Mouse (Mus musculus): ENCODE results near the gene Ddx19b. TPM values are rescaled to one million over a fixed set of nuclear protein-coding genes. Genes with fewer than 3 reads are reported as not detected.
"Not testable (repeated sequence)": the region's sequence is repeated elsewhere in the genome, so short reads cannot be mapped to it uniquely, and the experiment has no call there.

Ddx19b gene
- polyA plus RNA-seq, 1 experiment from 2014 or later, result 10.2 TPM

DNA sequence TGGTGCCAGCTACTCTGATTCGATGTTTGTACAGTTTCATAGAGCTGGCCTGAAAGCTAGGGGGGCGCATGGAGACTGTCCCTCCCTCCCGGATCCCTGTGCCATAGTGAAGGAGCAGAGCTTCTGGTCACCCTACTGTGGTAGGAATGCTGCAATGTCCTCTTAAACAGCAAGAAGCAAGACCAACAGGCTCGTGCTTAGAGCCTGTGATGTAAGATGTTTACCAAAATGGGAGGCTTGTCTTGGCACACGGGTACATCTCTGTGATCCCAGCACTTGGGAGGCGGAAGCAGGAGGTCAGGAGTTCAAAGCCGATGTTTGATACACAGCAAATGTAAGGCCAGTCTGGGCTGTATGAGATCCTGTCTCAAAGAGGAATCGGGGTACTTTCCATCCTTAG is 65.0 kb downstream of the Ddx19b start:
- no peak for DNase-seq (ENCODE audit: low spot score)

DNA sequence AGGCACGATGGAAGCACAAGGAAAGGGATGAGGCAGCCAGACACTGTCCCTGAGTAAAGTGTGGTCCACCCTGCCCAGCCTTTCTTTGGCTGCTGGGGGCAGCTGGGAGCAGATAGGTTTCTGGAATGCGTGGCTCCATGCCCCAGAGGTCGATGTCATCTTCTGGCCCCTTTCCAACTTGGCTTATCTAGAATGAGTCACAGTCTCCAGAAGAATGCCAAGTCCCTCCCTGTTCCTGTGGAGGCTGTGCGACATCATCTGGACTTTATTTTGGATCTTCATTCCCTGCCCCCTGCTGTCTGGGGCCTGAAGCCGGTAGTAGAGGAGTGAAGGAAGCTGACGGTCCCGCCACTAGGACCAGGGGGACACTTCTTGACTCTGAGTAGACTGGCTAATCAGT is 66.0 kb downstream of the Ddx19b start:
- DNase-seq (ENCODE audit: low spot score), result no peak

- DNase-seq (ENCODE audit: low spot score), result no peak
These were observed 66.9 kb downstream of the Ddx19b start for GRCm38 (mm10) chr8:110964666-110965065.

DNA sequence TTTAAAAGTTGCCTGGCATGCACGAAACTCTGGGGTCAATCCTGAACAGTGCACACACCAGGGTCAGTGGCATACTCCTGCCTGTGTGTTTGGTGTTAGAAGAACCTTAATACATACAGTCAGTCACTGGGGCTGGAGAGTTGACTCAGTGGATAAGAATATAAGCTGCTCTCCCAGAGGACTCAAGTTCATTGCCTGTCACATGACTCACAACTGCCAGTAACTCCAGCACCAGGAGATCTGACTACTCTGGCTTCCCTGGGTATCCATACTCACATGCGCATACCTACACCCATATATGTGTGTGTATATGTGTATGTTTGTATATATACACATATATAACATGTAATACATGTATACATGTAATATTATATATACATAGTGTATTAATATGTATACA is 68.5 kb downstream of the Ddx19b start:
- no peak for DNase-seq (ENCODE audit: low spot score)

DNA sequence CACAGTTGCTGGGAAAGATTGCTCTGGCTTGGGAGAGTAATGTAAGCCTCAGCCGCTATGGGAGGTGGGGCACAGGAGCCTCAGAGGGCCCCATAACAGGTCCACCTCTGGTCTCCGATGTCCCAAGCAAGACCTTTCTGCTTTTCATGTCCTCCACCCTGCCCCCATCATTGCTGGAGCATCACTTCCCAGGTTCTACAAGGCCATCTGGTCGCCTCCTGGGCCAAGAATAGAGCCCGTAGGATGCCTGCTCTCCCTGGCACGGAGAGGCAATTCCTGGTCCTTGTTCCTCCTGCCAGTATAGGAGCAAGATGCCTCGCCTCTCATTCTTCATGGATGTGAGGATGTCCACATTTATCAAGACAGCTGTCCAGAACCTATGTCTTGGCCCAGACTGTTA is 71.6 kb downstream of the Ddx19b start:
- DNase-seq (ENCODE audit: low spot score), result no peak

DNA sequence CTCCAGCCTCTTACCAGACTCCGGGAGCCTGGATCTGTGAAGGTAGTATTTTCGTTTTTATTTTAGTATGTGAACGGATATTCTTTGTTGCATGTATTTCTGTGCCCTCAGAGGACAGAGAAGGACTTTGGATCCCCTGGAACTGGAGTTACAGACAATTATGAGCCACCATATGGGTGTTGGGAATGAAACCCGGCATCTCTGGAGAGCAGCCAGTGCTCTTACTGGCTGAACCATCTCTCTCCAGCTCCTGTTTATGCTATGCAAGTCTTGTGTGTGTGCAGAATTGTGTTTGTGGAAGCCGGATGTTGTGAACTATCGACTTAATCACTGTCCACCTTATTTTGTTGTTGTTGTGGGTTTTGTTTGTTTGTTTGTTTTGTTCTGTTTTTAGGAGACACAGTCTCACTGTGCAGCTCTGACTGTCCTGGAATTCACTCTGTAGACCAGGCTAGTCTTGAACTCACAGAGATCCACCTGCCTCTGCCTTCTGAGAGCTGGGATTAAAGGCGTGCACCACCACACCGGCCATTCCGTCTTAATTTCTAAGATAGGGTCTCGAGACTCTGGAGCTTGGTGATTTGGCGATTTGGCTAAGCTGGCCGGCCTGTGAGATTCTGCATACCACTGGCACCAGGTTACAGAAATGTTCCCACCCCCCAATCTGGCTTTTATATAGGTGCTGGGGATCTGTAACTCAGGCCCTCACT is 72.3 kb downstream of the Ddx19b start:
- DNase-seq (ENCODE audit: low spot score), result no peak

- not testable (repeated sequence) for DNase-seq (ENCODE audit: low spot score)
These were observed 73.0 kb downstream of the Ddx19b start for GRCm38 (mm10) chr8:110958553-110958952.

DNA sequence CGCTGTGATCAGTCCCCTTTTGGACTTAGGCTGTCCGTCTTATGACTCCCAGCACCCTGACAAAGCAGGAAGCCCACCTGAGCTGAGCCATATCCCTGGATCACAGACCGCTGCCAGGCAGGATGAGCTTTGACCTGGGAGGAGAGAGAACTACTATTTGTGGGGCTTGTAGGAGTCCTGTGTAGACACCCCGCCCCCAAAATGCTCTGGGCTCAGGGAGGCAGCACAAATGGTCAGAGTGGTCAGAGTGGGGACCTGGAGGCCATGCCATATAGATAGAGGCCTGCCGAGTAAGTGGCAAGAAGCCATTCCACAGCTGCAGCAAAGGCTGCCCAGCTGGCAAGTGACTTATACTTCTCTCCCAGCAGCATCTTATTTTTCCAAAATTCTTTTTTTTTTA is 73.4 kb downstream of the Ddx19b start:
- no peak for DNase-seq (ENCODE audit: low spot score)

DNA sequence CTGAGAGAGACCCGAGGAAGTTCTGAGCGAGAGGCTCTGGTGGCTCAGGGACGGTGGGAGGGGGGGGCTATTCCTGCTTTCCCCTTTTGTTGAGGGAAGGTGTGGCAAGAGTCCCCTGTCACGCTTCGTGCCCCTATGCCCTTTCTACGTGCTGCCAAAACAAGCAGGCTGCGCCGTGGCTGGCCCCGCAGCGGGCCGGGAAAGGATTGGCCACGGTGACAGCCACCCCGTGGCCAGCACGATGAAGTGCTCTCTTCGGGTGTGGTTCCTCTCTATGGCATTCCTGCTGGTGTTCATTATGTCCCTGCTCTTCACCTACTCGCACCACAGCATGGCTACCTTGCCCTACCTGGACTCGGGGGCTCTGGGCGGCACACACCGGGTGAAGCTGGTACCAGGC is 74.1 kb downstream of the Ddx19b start:
- no peak for DNase-seq (ENCODE audit: low spot score)

- no peak for DNase-seq (ENCODE audit: low spot score)
These were observed 74.7 kb downstream of the Ddx19b start for GRCm38 (mm10) chr8:110956619-110957450.

DNA sequence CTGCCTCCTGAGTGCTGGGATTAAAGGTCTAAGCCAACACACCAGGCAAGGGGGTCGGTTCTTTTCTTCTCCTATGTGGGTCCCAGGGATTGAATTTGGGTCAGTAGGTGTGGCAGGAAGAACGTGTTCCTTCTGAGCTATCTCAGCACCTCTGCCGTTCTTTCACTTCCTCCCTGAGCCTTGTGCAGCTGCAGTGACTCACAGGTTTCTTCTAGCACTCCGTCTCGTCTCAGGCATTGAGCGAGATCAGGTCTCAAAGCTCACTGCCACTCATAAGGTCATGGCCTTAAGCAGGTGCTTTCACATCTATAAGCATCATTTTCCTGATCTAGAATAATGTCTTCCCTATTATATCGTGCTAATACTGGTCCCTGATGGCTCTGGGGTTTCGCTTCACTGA is 76.8 kb downstream of the Ddx19b start:
- DNase-seq (ENCODE audit: low spot score), result peak; percentile 85

Small RNAs within 50 kb of the gene (microRNA-seq; reads per million reads assigned to microRNA genes)
- gene Gm24103 (ENCODE audit: borderline number of aligned reads) (not detected), gene Mir3473d (ENCODE audit: borderline number of aligned reads) (1.7 reads per million)

Other genes with a start within 250 kb of the Ddx19b start
- 10.5 and 11.8 TPM in 2 replicates for gene Il34, start 225.8 kb downstream of the Ddx19b start, polyA plus RNA-seq (2015; fragmentation: Nextera tagmentation; extraction: Ambion mirVana)
- gene Cog4, start 185.2 kb downstream of the Ddx19b start, polyA plus RNA-seq (2015; fragmentation: Nextera tagmentation; extraction: Ambion mirVana), result 46.2 and 49.3 TPM in 2 replicates
- gene Sf3b3, start 185.0 kb downstream of the Ddx19b start, polyA plus RNA-seq (2015; fragmentation: Nextera tagmentation; extraction: Ambion mirVana), result 119 and 122 TPM in 2 replicates
- 4.9 and 5.2 TPM in 2 replicates for gene Fuk, start 129.3 kb downstream of the Ddx19b start, polyA plus RNA-seq (2015; fragmentation: Nextera tagmentation; extraction: Ambion mirVana)
- 9.0 and 9.5 TPM in 2 replicates for gene St3gal2, start 111.8 kb downstream of the Ddx19b start, polyA plus RNA-seq (2015; fragmentation: Nextera tagmentation; extraction: Ambion mirVana)
- 15.9 and 16.9 TPM in 2 replicates for gene Ddx19a, start 34.0 kb downstream of the Ddx19b start, polyA plus RNA-seq (2015; fragmentation: Nextera tagmentation; extraction: Ambion mirVana)
- gene Aars, start 1.4 kb upstream of the Ddx19b start, polyA plus RNA-seq (2015; fragmentation: Nextera tagmentation; extraction: Ambion mirVana), result 33.1 and 33.2 TPM in 2 replicates
- gene Exosc6, start 24.6 kb upstream of the Ddx19b start, polyA plus RNA-seq (2015; fragmentation: Nextera tagmentation; extraction: Ambion mirVana), result 32.3 and 36.7 TPM in 2 replicates
- 0.18 TPM in 1 of 2 replicates, not detected in the other for gene Clec18a, start 60.7 kb upstream of the Ddx19b start, polyA plus RNA-seq (2015; fragmentation: Nextera tagmentation; extraction: Ambion mirVana)
- 8.9 and 11.3 TPM in 2 replicates for gene Pdpr, start 62.9 kb upstream of the Ddx19b start, polyA plus RNA-seq (2015; fragmentation: Nextera tagmentation; extraction: Ambion mirVana)
- gene Glg1, start 227.5 kb upstream of the Ddx19b start, polyA plus RNA-seq (2015; fragmentation: Nextera tagmentation; extraction: Ambion mirVana), result 26.2 and 28.6 TPM in 2 replicates

Measured in thymus, postnatal 0 days (tissue).